Mouse (Mus musculus): ENCODE measurements at regions not wholly inside any gene's neighbourhood (a gene's known extent, or its start where the extent isn't known, plus 50 kb on each side); places are given as distances from the start of the nearest gene placed in this dataset.

- Histone ChIP-seq H3K4me3 (no peak overlapping the region), H3K9me3 (no peaks in the 10 kb centered on the region), H3K4me1 (replicated peaks) (peaks cover 8% of the 10 kb centered on the region; the same call in 1 of the 2 replicates), H3K36me3 (no peaks in the 10 kb centered on the region), H3K27ac (0 out of 2 replicates have a peak overlapping the region, but pooled peaks have one; percentile 18), H3K4me2 (no peak overlapping the region), H3K27me3 (no peaks in the 10 kb centered on the region), H3K9ac (no peak overlapping the region)
- ATAC-seq (ENCODE audit: low FRiP score) = no peak; the same call in 1 of the 2 replicates
- WGBS = 20% methylated on average over 7 of the region's 7 CpGs
Measured at GRCm38 (mm10) chr6:47390436-47391002, 62.7 kb upstream of the Cul1 start.

DNA sequence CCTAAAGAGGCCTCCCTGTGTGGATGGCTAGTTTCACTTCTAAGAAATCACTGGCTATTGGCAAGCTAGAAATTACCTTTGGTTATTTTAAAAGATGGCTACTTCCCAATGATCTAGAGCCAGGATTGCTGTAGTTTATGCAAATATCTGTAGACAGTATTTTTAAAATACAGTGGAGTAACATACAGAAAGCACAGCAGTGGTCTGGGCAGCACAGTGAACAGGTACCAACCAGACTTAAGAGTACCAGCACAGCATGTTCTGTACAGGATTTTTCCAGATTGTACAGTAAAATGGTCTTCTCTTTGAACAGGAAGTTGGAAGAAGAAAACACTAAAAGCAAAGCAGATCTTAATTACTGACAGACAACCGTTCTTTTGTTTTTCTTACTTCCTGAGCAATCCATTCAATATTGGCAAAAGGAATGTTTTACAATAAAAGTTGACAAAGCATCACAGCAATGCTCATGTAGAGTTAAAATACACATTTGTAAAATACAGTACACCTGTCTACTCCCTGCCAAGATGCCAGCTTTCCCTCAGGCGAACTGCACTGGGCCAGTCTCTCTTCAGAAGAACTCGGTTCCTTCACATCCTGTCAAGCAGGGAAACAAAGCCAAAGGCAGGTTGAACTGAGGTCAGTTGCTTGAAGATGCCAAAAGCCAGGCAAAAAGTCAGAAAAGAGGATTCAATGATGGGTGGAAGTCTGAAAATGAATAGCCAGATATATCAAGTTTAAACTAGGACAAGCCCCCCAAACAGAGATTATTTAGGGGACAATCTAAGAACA lies 62.0 kb upstream of the Cul1 start:
- Histone ChIP-seq H3K9me3 (no peaks in the 10 kb centered on the region), H3K36me3 (no peaks in the 10 kb centered on the region), H3K4me1 (replicated peaks) (peaks cover 8% of the 10 kb centered on the region; the same call in 1 of the 2 replicates), H3K27ac (no peak overlapping the region), H3K9ac (no peak overlapping the region), H3K4me2 (no peak overlapping the region), H3K4me3 (no peak overlapping the region), H3K27me3 (no peaks in the 10 kb centered on the region)
- no peak for ATAC-seq (ENCODE audit: low FRiP score)
- WGBS = 65% methylated on average over 3 of the region's 3 CpGs

DNA sequence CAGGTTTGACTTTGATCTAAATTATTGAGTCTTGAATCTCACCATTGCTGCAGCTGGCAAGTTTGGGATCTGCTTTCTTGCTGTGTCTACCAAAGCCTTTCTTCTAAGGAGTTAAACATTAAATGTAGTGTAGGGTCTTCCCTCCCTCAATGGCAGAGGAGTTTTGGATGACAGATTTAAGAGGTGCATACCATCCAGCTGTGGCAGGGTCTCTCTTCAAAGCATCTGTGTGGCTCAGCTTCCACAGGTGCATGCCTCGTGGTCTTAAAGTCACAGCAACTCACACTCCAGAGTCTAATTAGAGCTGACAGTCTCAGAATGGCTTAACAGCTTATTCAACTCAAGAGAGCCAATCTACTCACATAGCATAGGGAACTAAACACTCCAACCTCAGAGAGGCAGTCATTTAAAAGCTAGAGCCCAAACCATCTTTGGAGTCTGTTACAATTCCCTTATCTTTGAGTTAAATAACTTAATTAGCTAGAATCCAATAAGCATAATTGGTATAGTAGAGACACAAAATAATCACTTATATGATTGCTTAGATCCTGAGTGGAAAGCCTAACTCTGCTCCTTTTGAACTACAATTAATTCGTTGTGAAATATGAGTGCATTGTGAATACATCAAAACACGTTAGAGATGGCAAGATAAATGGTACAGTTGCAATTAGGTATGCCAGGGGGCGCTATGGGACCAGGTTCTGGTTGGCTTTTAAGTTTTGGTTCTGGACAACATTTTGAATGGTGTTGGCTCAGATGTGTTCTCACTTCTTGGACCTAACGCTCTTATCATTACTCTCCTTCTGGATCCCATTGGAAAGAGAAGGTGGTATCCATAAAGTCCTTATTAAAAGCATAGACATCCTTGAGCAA lies 57.5 kb upstream of the Cul1 start:
- H3K4me1 ChIP-seq (replicated peaks) = peaks cover 2% of the 10 kb centered on the region; the same call in 1 of the 2 replicates
- no peak overlapping the region for H3K27ac ChIP-seq
- no peak overlapping the region for H3K4me2 ChIP-seq
- H3K27me3 ChIP-seq = no peaks in the 10 kb centered on the region
- no peak overlapping the region for H3K9ac ChIP-seq
- H3K9me3 ChIP-seq = no peaks in the 10 kb centered on the region
- WGBS = 50% methylated on average over 5 of the region's 5 CpGs
- no peak overlapping the region for H3K4me3 ChIP-seq
- ATAC-seq (ENCODE audit: low FRiP score) = no peak
- no peaks in the 10 kb centered on the region for H3K36me3 ChIP-seq

Measured in hindbrain, embryonic 13.5 days (tissue).